Mouse (Mus musculus): ENCODE results near the gene Arhgef11. TPM values are rescaled to one million over a fixed set of nuclear protein-coding genes. Genes with fewer than 3 reads are reported as not detected.
A peak's percentile ranks its signal among the peaks of the same experiment; 100 is the strongest.

Gene Arhgef11
- polyA plus RNA-seq, 1 experiment, result 25.5 TPM

GRCm38 (mm10) chr3:87765631-87766283, 148.4 kb downstream of the Arhgef11 start:
- H3K4me1 ChIP-seq (ENCODE audit: control insufficient read depth, insufficient read depth, low read length), result no peaks in the 10 kb centered on the region
- no peak overlapping the region for H3K27ac ChIP-seq (ENCODE audit: insufficient read depth, low read depth, low read length)
- H3K4me3 ChIP-seq (ENCODE audit: insufficient read depth, low read length), result no peak overlapping the region
- TF ChIP-seq CTCF (IDR thresholded peaks at IDR 0.05; ENCODE audit: low read depth, low read length) (no peak), POLR2A (IDR thresholded peaks at IDR 0.05; ENCODE audit: borderline replicate concordance, low read depth, low read length) (no peak)

DNA sequence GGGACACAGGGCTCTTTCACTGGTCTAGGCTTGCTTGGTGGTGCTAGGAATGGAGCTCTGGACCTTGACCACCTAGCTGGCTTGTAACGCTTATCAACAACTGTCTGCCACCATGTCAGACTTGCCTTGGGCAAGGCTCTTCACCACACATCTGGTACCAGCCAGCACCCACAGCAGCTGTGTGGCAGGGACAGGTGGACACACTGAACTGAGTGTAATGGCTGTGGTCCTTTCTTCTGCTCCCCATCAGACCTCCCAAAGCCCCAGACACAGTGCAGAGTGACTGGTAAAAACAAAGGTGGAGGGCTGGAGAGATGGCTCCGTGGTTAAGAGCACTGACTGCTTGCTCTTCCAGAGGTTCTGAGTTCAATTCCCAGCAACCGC, 148.9 kb downstream of the Arhgef11 start:
- TF ChIP-seq POLR2A (IDR thresholded peaks at IDR 0.05; ENCODE audit: borderline replicate concordance, low read depth, low read length), result no peak
- no peak for TF ChIP-seq CTCF (IDR thresholded peaks at IDR 0.05; ENCODE audit: low read depth, low read length)
- Histone ChIP-seq H3K27ac (ENCODE audit: insufficient read depth, low read depth, low read length) (no peak overlapping the region), H3K4me1 (ENCODE audit: control insufficient read depth, insufficient read depth, low read length) (no peaks in the 10 kb centered on the region), H3K4me3 (ENCODE audit: insufficient read depth, low read length) (no peak overlapping the region)

DNA sequence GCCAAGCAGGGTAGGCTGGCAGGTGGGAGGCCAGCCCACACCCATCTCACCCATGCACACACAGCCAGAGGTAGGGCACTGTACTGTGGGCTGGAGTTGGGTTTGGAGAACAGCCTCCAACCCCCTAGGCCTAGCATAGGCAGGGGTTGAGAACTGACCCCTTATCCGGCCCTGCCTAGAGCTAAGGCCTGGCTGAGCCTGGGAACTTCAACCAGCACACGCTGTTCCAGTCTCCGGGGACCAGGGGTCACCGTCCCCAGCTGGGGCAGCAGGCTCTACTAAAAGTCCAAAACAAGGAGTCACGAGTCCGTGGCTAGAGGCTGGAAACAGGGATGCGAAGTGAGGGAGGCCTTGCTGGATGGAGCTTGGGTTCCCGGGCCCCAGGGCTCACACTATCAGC, 150.4 kb downstream of the Arhgef11 start:
- Histone ChIP-seq H3K4me1 (ENCODE audit: control insufficient read depth, insufficient read depth, low read length) (no peaks in the 10 kb centered on the region), H3K4me3 (ENCODE audit: insufficient read depth, low read length) (no peak overlapping the region), H3K27ac (ENCODE audit: insufficient read depth, low read depth, low read length) (no peak overlapping the region)
- TF ChIP-seq POLR2A (IDR thresholded peaks at IDR 0.05; ENCODE audit: borderline replicate concordance, low read depth, low read length) (no peak), CTCF (IDR thresholded peaks at IDR 0.05; ENCODE audit: low read depth, low read length) (no peak)

GRCm38 (mm10) chr3:87768431-87768830, 151.1 kb downstream of the Arhgef11 start:
- H3K4me1 ChIP-seq (ENCODE audit: control insufficient read depth, insufficient read depth, low read length), result no peaks in the 10 kb centered on the region

GRCm38 (mm10) chr3:87768844-87769243, 151.5 kb downstream of the Arhgef11 start:
- Histone ChIP-seq H3K4me3 (ENCODE audit: insufficient read depth, low read length) (peak overlapping the region; percentile 46), H3K4me1 (ENCODE audit: control insufficient read depth, insufficient read depth, low read length) (no peaks in the 10 kb centered on the region), H3K27ac (ENCODE audit: insufficient read depth, low read depth, low read length) (no peak overlapping the region)
- TF ChIP-seq POLR2A (IDR thresholded peaks at IDR 0.05; ENCODE audit: borderline replicate concordance, low read depth, low read length), result no peak
- TF ChIP-seq CTCF (IDR thresholded peaks at IDR 0.05; ENCODE audit: low read depth, low read length), result peak; percentile 77

More at GRCm38 (mm10) chr3:87768431-87768830, 151.1 kb downstream of the Arhgef11 start:
- H3K27ac ChIP-seq (ENCODE audit: insufficient read depth, low read depth, low read length), result no peak overlapping the region
- TF ChIP-seq POLR2A (IDR thresholded peaks at IDR 0.05; ENCODE audit: borderline replicate concordance, low read depth, low read length), result no peak
- TF ChIP-seq CTCF (IDR thresholded peaks at IDR 0.05; ENCODE audit: low read depth, low read length), result no peak
- peak overlapping the region; percentile 46 for H3K4me3 ChIP-seq (ENCODE audit: insufficient read depth, low read length)

DNA sequence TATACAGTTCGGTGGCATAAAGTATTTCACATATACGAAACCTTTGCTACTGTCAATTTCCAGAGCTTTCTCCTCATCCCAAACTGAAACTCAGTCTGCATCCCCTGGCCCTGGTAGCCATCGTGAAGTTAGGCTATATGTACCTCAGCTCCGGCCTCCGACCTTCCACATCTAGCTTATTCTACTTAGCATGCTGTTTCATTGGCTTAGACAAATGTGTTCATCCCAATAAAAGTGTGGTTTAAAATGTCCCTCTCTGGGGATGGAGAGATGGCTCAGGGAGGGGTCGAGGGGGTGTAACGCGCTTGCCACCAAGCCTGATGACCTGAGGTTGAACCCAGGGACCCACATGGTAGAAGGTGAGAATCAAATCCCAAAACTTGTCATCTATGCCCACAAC, 152.1 kb downstream of the Arhgef11 start:
- H3K4me1 ChIP-seq (ENCODE audit: control insufficient read depth, insufficient read depth, low read length), result no peaks in the 10 kb centered on the region
- H3K27ac ChIP-seq (ENCODE audit: insufficient read depth, low read depth, low read length), result no peak overlapping the region
- TF ChIP-seq CTCF (IDR thresholded peaks at IDR 0.05; ENCODE audit: low read depth, low read length), result no peak
- TF ChIP-seq POLR2A (IDR thresholded peaks at IDR 0.05; ENCODE audit: borderline replicate concordance, low read depth, low read length), result no peak
- no peak overlapping the region for H3K4me3 ChIP-seq (ENCODE audit: insufficient read depth, low read length)

- Histone ChIP-seq H3K4me3 (ENCODE audit: insufficient read depth, low read length) (no peak overlapping the region), H3K4me1 (ENCODE audit: control insufficient read depth, insufficient read depth, low read length) (no peaks in the 10 kb centered on the region), H3K27ac (ENCODE audit: insufficient read depth, low read depth, low read length) (no peak overlapping the region)
- TF ChIP-seq CTCF (IDR thresholded peaks at IDR 0.05; ENCODE audit: low read depth, low read length) (no peak), POLR2A (IDR thresholded peaks at IDR 0.05; ENCODE audit: borderline replicate concordance, low read depth, low read length) (no peak)
Measured at GRCm38 (mm10) chr3:87770280-87770679, 152.9 kb downstream of the Arhgef11 start.

DNA sequence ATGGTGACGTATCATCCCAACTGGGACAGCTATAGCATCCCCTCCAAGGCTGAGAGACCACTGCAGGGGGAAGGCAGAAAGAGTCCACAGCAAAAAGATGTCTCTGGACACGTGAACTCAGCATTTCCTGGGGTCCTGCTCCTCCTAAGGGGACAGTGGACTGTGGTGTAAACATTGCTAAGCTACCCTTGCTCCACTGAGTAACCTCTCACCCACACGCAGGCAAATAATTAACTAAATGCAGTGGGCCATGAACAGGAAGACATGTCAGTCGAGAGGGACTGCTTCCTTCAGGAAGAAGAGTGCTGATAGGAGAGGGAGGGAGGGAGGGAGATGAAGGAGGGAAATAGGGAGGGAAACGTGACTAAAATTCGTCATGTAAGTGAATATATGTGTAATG, 153.7 kb downstream of the Arhgef11 start:
- Histone ChIP-seq H3K4me3 (ENCODE audit: insufficient read depth, low read length) (no peak overlapping the region), H3K4me1 (ENCODE audit: control insufficient read depth, insufficient read depth, low read length) (no peaks in the 10 kb centered on the region), H3K27ac (ENCODE audit: insufficient read depth, low read depth, low read length) (no peak overlapping the region)
- TF ChIP-seq CTCF (IDR thresholded peaks at IDR 0.05; ENCODE audit: low read depth, low read length), result no peak
- TF ChIP-seq POLR2A (IDR thresholded peaks at IDR 0.05; ENCODE audit: borderline replicate concordance, low read depth, low read length), result no peak

GRCm38 (mm10) chr3:87778283-87778682, 160.9 kb downstream of the Arhgef11 start:
- Histone ChIP-seq H3K4me3 (ENCODE audit: insufficient read depth, low read length) (no peak overlapping the region), H3K27ac (ENCODE audit: insufficient read depth, low read depth, low read length) (no peak overlapping the region), H3K4me1 (ENCODE audit: control insufficient read depth, insufficient read depth, low read length) (no peaks in the 10 kb centered on the region)
- TF ChIP-seq POLR2A (IDR thresholded peaks at IDR 0.05; ENCODE audit: borderline replicate concordance, low read depth, low read length), result no peak
- no peak for TF ChIP-seq CTCF (IDR thresholded peaks at IDR 0.05; ENCODE audit: low read depth, low read length)

- H3K4me1 ChIP-seq (ENCODE audit: control insufficient read depth, insufficient read depth, low read length), result no peaks in the 10 kb centered on the region
- H3K4me3 ChIP-seq (ENCODE audit: insufficient read depth, low read length), result no peak overlapping the region
- TF ChIP-seq POLR2A (IDR thresholded peaks at IDR 0.05; ENCODE audit: borderline replicate concordance, low read depth, low read length), result no peak
- TF ChIP-seq CTCF (IDR thresholded peaks at IDR 0.05; ENCODE audit: low read depth, low read length), result no peak
- no peak overlapping the region for H3K27ac ChIP-seq (ENCODE audit: insufficient read depth, low read depth, low read length)
Measured at GRCm38 (mm10) chr3:87779086-87779485, 161.7 kb downstream of the Arhgef11 start.

Data from bone marrow macrophage, adult 2 months (primary cell).